Mouse (Mus musculus) heart, postnatal 36 days (tissue): ENCODE data around the gene H2-M5. TPM values are rescaled to one million over a fixed set of nuclear protein-coding genes. Genes with fewer than 3 reads are reported as not detected.
"Not testable (repeated sequence)": the region's sequence is repeated elsewhere in the genome, so short reads cannot be mapped to it uniquely, and the experiment has no call there.

ENCODE experiments used
- DNase-seq, 2 experiments: peaks; one replicate each; pipeline ENCODE4 v3.0.0; 2021 to 2022
- intact Hi-C: fragments of 180-260 bp; cut with DNase I; formaldehyde crosslinking; loops from one replicate; pipeline ENCODE4 v1.15.1; 2025
- total RNA-seq, 2 experiments: library from RNA; stranded (reverse); gene quantifications; 2 replicates each; pipeline ENCODE4 v1.2.3; 2021

Gene H2-M5
- total RNA-seq, result not detected

GRCm38 (mm10) chr17:36989437-36989836 is at the start of gene H2-M5:
Gene H2-M5, minus strand, starts transcription at chr17:36989537.
- intact Hi-C loops, result no loop called here
- no peak for DNase-seq

GRCm38 (mm10) chr17:37029162-37029561 is 39.8 kb upstream of the H2-M5 start:
- intact Hi-C loops, result no loop called here
- no peak for DNase-seq

GRCm38 (mm10) chr17:37028683-37029120 is 39.4 kb upstream of the H2-M5 start:
- intact Hi-C loops, result no loop called here
- DNase-seq, result peak; percentile 86 to 87

GRCm38 (mm10) chr17:37028212-37028611 is 38.9 kb upstream of the H2-M5 start:
- no peak for DNase-seq
- intact Hi-C loops, result no loop called here

- intact Hi-C loops, result no loop called here
- DNase-seq, result no peak
Observed at GRCm38 (mm10) chr17:37027486-37027885, 38.1 kb upstream of the H2-M5 start.

GRCm38 (mm10) chr17:37026425-37026824 is 37.1 kb upstream of the H2-M5 start:
- intact Hi-C loops, result no loop called here
- no peak for DNase-seq

GRCm38 (mm10) chr17:37022628-37023576 is 33.6 kb upstream of the H2-M5 start, which contains the start of gene Mog:
Gene Mog, minus strand, starts transcription at chr17:37023398.
- no peak for DNase-seq
- intact Hi-C loops, result no loop called here

GRCm38 (mm10) chr17:37019242-37019641 is 29.9 kb upstream of the H2-M5 start:
- intact Hi-C loops, DNase-seq: not testable (repeated sequence)

- intact Hi-C loops, result no loop called here
- DNase-seq, result no peak
Observed at GRCm38 (mm10) chr17:37018328-37018727, 29.0 kb upstream of the H2-M5 start.

- DNase-seq, result no peak
- intact Hi-C loops, result no loop called here
Observed at GRCm38 (mm10) chr17:37016333-37016732, 27.0 kb upstream of the H2-M5 start.

- DNase-seq, result no peak
- intact Hi-C loops, result no loop called here
Observed at GRCm38 (mm10) chr17:37012141-37012540, 22.8 kb upstream of the H2-M5 start.

- no peak for DNase-seq
- intact Hi-C loops, result no loop called here
Observed at GRCm38 (mm10) chr17:37011719-37012118, 22.4 kb upstream of the H2-M5 start.

- intact Hi-C loops, result no loop called here
- DNase-seq, result no peak
Observed at GRCm38 (mm10) chr17:37009460-37010042, 20.2 kb upstream of the H2-M5 start.

GRCm38 (mm10) chr17:37008161-37008560 is 18.8 kb upstream of the H2-M5 start:
- intact Hi-C loops, result no loop called here
- no peak for DNase-seq

GRCm38 (mm10) chr17:37003366-37003765 is 14.0 kb upstream of the H2-M5 start:
- no peak for DNase-seq
- intact Hi-C loops, result loop anchor here (2.0 kb wide), 1 partner anchor 43 kb away; no protein-coding TSS in a partner anchor

- intact Hi-C loops, result loop anchor here (2.0 kb wide), 1 partner anchor 44 kb away; no protein-coding TSS in a partner anchor
- peak; percentile 43 for DNase-seq
Observed at GRCm38 (mm10) chr17:37002364-37003330, 13.3 kb upstream of the H2-M5 start.

GRCm38 (mm10) chr17:37000863-37001262 is 11.5 kb upstream of the H2-M5 start, which contains the start of gene Zfp57:
Gene Zfp57, plus strand, starts transcription at chr17:37001163.
- intact Hi-C loops, result no loop called here
- DNase-seq, result no peak

- DNase-seq, result no peak
- intact Hi-C loops, result loop anchor here (5.0 kb wide), 1 partner anchor 106 kb away; the partner anchor contains the start of gene Trim40
Observed at GRCm38 (mm10) chr17:36998477-36998876, 9.1 kb upstream of the H2-M5 start.

- peak; percentile 76 to 85 for DNase-seq
- intact Hi-C loops, result loop anchor here (1.0 to 5.0 kb wide), 2 partner anchors 82 to 105 kb away; partner anchors contain the start of gene Trim40
Observed at GRCm38 (mm10) chr17:36997033-36997735, 7.8 kb upstream of the H2-M5 start.
